Mouse (Mus musculus) midbrain, postnatal 0 days (tissue): Measurements from ENCODE around the gene Ghrl. TPM values are rescaled to one million over a fixed set of nuclear protein-coding genes. Genes with fewer than 3 reads are reported as not detected.
"Not testable (repeated sequence)": the region's sequence is repeated elsewhere in the genome, so short reads cannot be mapped to it uniquely, and the experiment has no call there.

ENCODE experiments used
- ATAC-seq: fragments of 200-750 bp; cut with Nextera tagmentation; 2 replicates; pipeline ENCODE4 v1.8.0; 2017; ENCODE audit warnings: moderate number of reproducible peaks, mild to moderate bottlenecking, moderate TSS enrichment, moderate library complexity; ENCODE audit not compliant: low FRiP score
- DNase-seq: peaks from one replicate; pipeline ENCODE4 v3.0.0-alpha.2; 2015; ENCODE audit warnings: low spot score
- H3K27ac ChIP-seq: fragments of 300-500 bp; sonication (generic); 2 replicates; pipeline ENCODE4 v1.5.1; 2014; ENCODE audit warnings: low read depth, mild to moderate bottlenecking, low read length, mixed read lengths
- H3K27me3 ChIP-seq: fragments of 300-500 bp; sonication (generic); 2 replicates; pipeline ENCODE4 v1.6.1; 2014; ENCODE audit warnings: low read length, control low read depth, mixed read lengths; ENCODE audit not compliant: insufficient read depth
- H3K36me3 ChIP-seq: fragments of 300-500 bp; sonication (generic); 2 replicates; pipeline ENCODE4 v1.6.1; 2014; ENCODE audit warnings: low read length, control low read depth, mixed read lengths; ENCODE audit not compliant: insufficient read depth
- H3K4me1 ChIP-seq: fragments of 300-500 bp; sonication (generic); 2 replicates; pipeline ENCODE4 v1.6.1; 2014; ENCODE audit warnings: mild to moderate bottlenecking, control low read depth, antibody characterized with exemption, low read length, mixed read lengths; ENCODE audit not compliant: insufficient read depth
- H3K4me2 ChIP-seq: fragments of 300-500 bp; sonication (generic); 2 replicates; pipeline ENCODE4 v1.6.1; 2014; ENCODE audit warnings: low read depth, mild to moderate bottlenecking, low read length, mixed read lengths; ENCODE audit not compliant: poor library complexity, severe bottlenecking
- H3K4me3 ChIP-seq: fragments of 300-500 bp; sonication (generic); 2 replicates; pipeline ENCODE4 v1.5.1; 2014; ENCODE audit warnings: low read depth, mild to moderate bottlenecking, low read length, moderate library complexity
- H3K9ac ChIP-seq: fragments of 300-500 bp; sonication (generic); replicated peaks from 2 replicates; pipeline ENCODE4 v1.6.1; 2014; ENCODE audit warnings: mild to moderate bottlenecking, low read length, moderate library complexity, mixed read lengths; ENCODE audit not compliant: poor library complexity, severe bottlenecking
- H3K9me3 ChIP-seq: fragments of 300-500 bp; sonication (generic); 2 replicates; pipeline ENCODE4 v1.6.1; 2016; ENCODE audit warnings: low read length, control low read depth
- CTCF ChIP-seq: IDR thresholded peaks from 2 replicates; pipeline ENCODE4 v1.5.1; 2016; ENCODE audit warnings: antibody characterized with exemption, mild to moderate bottlenecking
- WGBS: fragments of 180-500 bp; shearing (Covaris S2); extraction: QIAGEN DNeasy Blood & Tissue Kit; methylation state at CpG from one replicate; pipeline ENCODE4 v1.1.7; 2014; 5-methylcytosine and 5-hydroxymethylcytosine counted together
- polyA plus RNA-seq: library from polyadenylated mRNA; unstranded; fragments of >200 nt; fragmentation: Nextera tagmentation; extraction: Ambion mirVana; gene quantifications from 2 replicates; pipeline ENCODE4 v1.2.1, GENCODE M21; 2015
- total RNA-seq: library from RNA; depleted of rRNA; stranded (reverse); fragments of >200 nt; gene quantifications from 2 replicates; pipeline ENCODE4 v1.2.3, GENCODE M21; 2014

Gene Ghrl
- total and polyA plus RNA-seq, 2 experiments from 2014 or later = not detected

DNA sequence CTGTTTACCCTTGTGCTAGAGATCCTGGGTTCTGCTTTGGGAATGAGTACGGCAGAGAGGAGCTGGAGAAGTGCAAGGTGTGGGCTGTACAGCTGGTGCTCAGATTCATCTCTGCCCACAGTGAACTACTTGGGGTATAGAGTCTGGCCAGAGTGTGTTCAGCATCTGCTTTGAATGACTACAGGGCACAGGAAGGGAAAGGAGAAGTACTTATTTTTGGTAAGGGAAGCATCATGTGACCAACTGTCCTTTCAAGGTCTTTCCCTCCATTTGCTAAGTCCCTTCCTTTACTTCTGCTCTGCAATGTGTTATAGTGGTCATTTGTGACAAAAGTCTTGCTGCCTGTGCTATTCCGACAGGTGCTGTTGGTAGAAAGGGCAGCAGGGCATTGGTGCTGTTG, 5.4 kb downstream of the Ghrl start:
- no peak for TF ChIP-seq CTCF
- Histone ChIP-seq H3K27ac (no peak overlapping the region), H3K36me3 (peaks cover 60% of the 10 kb centered on the region), H3K4me3 (no peak overlapping the region), H3K4me1 (no peaks in the 10 kb centered on the region), H3K27me3 (no peaks in the 10 kb centered on the region), H3K9ac (no peak overlapping the region), H3K4me2 (no peak overlapping the region), H3K9me3 (no peaks in the 10 kb centered on the region)
- no peak for ATAC-seq
- WGBS = 94% methylated on average over 2 of the region's 2 CpGs
- no peak for DNase-seq

GRCm38 (mm10) chr6:113713389-113713788, 6.3 kb downstream of the Ghrl start:
- not testable (repeated sequence) for H3K9ac ChIP-seq, H3K9me3 ChIP-seq, H3K27me3 ChIP-seq, DNase-seq, H3K4me1 ChIP-seq, ATAC-seq, H3K4me3 ChIP-seq, H3K27ac ChIP-seq, H3K4me2 ChIP-seq
- 94% methylated on average over 4 of the region's 5 CpGs for WGBS
- H3K36me3 ChIP-seq = peaks cover 65% of the 10 kb centered on the region

DNA sequence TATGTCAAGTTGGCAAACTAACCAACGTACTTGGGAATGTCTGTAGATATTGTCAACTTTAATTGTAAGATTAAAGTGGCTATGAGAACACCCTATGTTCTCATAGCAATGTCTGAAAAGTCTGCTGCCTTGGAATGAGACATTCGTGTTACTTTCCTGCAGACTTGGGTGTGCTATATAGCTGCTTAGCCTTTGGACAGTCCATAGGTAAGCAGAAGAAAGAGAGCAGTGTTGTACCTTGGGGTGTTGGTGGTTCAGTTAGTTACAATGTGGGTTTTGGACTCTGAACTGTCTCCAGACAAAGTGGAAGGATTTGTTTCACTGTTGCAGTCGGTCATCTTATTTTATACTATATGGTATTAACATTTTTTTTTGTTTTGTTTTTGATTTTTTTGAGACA, 7.0 kb downstream of the Ghrl start:
- WGBS = 96% methylated on average over 3 of the region's 3 CpGs
- Histone ChIP-seq H3K9me3 (no peaks in the 10 kb centered on the region), H3K4me1 (no peaks in the 10 kb centered on the region), H3K27ac (no peak overlapping the region), H3K9ac (no peak overlapping the region), H3K36me3 (peaks cover 72% of the 10 kb centered on the region), H3K4me2 (no peak overlapping the region), H3K4me3 (no peak overlapping the region), H3K27me3 (no peaks in the 10 kb centered on the region)
- DNase-seq = no peak
- ATAC-seq = no peak
- TF ChIP-seq CTCF = no peak

GRCm38 (mm10) chr6:113697222-113698205, 22.2 kb downstream of the Ghrl start:
- WGBS = under 1% methylated on average over 93 of the region's 113 CpGs
- Histone ChIP-seq H3K4me1 (0 out of 2 replicates have a peak, but pooled peaks cover 10% of the 10 kb centered on the region), H3K4me2 (peak overlapping the region; percentile 98), H3K4me3 (peak overlapping the region; percentile 92), H3K9me3 (no peaks in the 10 kb centered on the region), H3K27me3 (no peaks in the 10 kb centered on the region), H3K9ac (peak overlapping the region; percentile 83), H3K36me3 (peaks cover 17% of the 10 kb centered on the region), H3K27ac (peak overlapping the region; percentile 84)
- peak; percentile 78 for ATAC-seq
- no peak for TF ChIP-seq CTCF
- DNase-seq = no peak

DNA sequence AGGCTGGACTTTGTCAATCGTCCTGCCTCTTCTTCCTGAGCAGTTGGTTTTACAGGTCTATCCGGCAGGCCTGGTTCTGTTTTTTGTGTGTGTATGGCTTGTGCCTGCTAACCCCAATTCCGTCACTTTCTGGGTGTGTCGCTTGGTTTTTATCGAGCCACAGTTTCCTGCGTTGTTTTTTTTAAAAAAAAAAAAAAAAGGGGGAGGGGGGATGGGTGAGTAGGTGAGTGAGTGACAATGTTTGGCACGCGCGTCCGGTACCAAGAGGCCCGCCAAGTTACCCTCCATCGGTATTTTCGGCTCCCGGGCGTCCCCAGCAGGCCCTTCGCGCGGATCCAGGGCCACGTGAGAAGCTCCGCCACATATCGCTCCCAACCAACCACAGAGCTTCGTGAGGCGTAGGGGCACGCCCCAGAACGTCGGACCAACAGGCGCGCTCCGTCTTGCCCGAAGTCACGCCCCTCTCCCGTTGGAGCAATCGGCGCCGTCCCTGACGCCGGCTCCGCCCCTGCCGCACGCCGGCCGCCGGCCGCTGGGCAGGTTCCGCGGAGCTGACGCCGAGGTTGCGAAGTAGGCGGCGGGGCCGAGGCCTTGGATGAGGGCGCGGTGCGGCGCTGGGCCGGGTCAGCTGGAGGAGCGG, 23.0 kb downstream of the Ghrl start, which contains the start of gene Tatdn2:
Gene Tatdn2, plus strand, starts transcription at position 469 of the 640 bp plus-strand sequence.
- H3K36me3 ChIP-seq = peaks cover 10% of the 10 kb centered on the region
- WGBS = under 1% methylated on average over 46 of the region's 58 CpGs
- peak within 1 kb of the TSS; percentile 98 for H3K4me2 ChIP-seq
- no peaks in the 10 kb centered on the region for H3K9me3 ChIP-seq
- peak within 1 kb of the TSS; percentile 83 for H3K9ac ChIP-seq
- H3K4me1 ChIP-seq = 0 out of 2 replicates have a peak, but pooled peaks cover 10% of the 10 kb centered on the region
- peak within 1 kb of the TSS; percentile 84 for H3K27ac ChIP-seq
- H3K4me3 ChIP-seq = peak within 1 kb of the TSS; percentile 92
- ATAC-seq (peak; percentile 99), DNase-seq (peak; percentile 98)
- peak; percentile 38; the same call in 1 of the 2 replicates for TF ChIP-seq CTCF
- H3K27me3 ChIP-seq = no peaks in the 10 kb centered on the region
